Mouse (Mus musculus) midbrain, embryonic 11.5 days (tissue): ENCODE data around the gene Dok7. TPM values are rescaled to one million over a fixed set of nuclear protein-coding genes. Genes with fewer than 3 reads are reported as not detected.

Experiments used
- ATAC-seq: fragments of 200-750 bp; cut with Nextera tagmentation; 2 replicates; pipeline ENCODE4 v1.8.0; 2017; ENCODE audit warnings: moderate TSS enrichment, moderate library complexity; ENCODE audit not compliant: low FRiP score
- DNase-seq: peaks from one replicate; pipeline ENCODE4 v3.0.0; 2015; ENCODE audit warnings: low spot score; ENCODE audit errors: missing footprints
- H3K27ac ChIP-seq: fragments of 300-500 bp; sonication (generic); 2 replicates; pipeline ENCODE4 v1.5.1; 2014; ENCODE audit warnings: low read depth, low read length
- H3K27me3 ChIP-seq: fragments of 300-500 bp; sonication (generic); 2 replicates; pipeline ENCODE4 v1.6.1; 2014; ENCODE audit warnings: mild to moderate bottlenecking, low read length, moderate library complexity, mixed read lengths; ENCODE audit not compliant: control insufficient read depth, insufficient read depth
- H3K36me3 ChIP-seq: fragments of 300-500 bp; sonication (generic); 2 replicates; pipeline ENCODE4 v1.6.1; 2014; ENCODE audit warnings: mild to moderate bottlenecking, low read length, moderate library complexity, mixed read lengths; ENCODE audit not compliant: control insufficient read depth, insufficient read depth
- H3K4me1 ChIP-seq: fragments of 300-500 bp; sonication (generic); 2 replicates; pipeline ENCODE4 v1.6.1; 2014; ENCODE audit warnings: low read length; ENCODE audit not compliant: control insufficient read depth, insufficient read depth
- H3K4me2 ChIP-seq: fragments of 300-500 bp; sonication (generic); 2 replicates; pipeline ENCODE4 v1.6.1; 2014; ENCODE audit warnings: mild to moderate bottlenecking, moderate library complexity
- H3K4me3 ChIP-seq: fragments of 300-500 bp; sonication (generic); 2 replicates; pipeline ENCODE4 v1.5.1; 2014; ENCODE audit warnings: low read depth, low read length
- H3K9ac ChIP-seq: fragments of 300-500 bp; sonication (generic); 2 replicates; pipeline ENCODE4 v1.6.1; 2014; ENCODE audit warnings: low read length
- H3K9me3 ChIP-seq: fragments of 300-500 bp; sonication (generic); 2 replicates; pipeline ENCODE4 v1.6.1; 2016; ENCODE audit warnings: low read length; ENCODE audit not compliant: control insufficient read depth
- WGBS: fragments of 180-500 bp; shearing (Covaris S2); extraction: QIAGEN DNeasy Blood & Tissue Kit; methylation state at CpG from one replicate; pipeline ENCODE4 v1.1.7; 2014; 5-methylcytosine and 5-hydroxymethylcytosine counted together
- polyA plus RNA-seq: library from polyadenylated mRNA; unstranded; fragments of >200 nt; fragmentation: Nextera tagmentation; extraction: Ambion mirVana; gene quantifications from 2 replicates; pipeline ENCODE4 v1.2.1, GENCODE M21; 2014

Gene Dok7
- polyA plus RNA-seq, 1 experiment from 2014 or later: 0.10 TPM

- DNase-seq (no peak), ATAC-seq (no peak)
- WGBS: 86% methylated on average over 8 of the region's 8 CpGs
- no peak overlapping the region for H3K27ac ChIP-seq
- peaks cover 7% of the 10 kb centered on the region; the same call in 1 of the 2 replicates for H3K36me3 ChIP-seq
- peaks cover 16% of the 10 kb centered on the region for H3K4me1 ChIP-seq
- no peak overlapping the region for H3K9ac ChIP-seq
- no peaks in the 10 kb centered on the region for H3K27me3 ChIP-seq
- no peaks in the 10 kb centered on the region for H3K9me3 ChIP-seq
- no peak overlapping the region for H3K4me3 ChIP-seq
- no peak overlapping the region for H3K4me2 ChIP-seq
These were observed 46.5 kb downstream of the Dok7 start for GRCm38 (mm10) chr5:35103086-35103485.

- no peak overlapping the region for H3K4me2 ChIP-seq
- DNase-seq (no peak), ATAC-seq (no peak)
- H3K9me3 ChIP-seq: no peaks in the 10 kb centered on the region
- WGBS: 83% methylated on average over 2 of the region's 2 CpGs
- H3K4me1 ChIP-seq: peaks cover 16% of the 10 kb centered on the region
- H3K27ac ChIP-seq: no peak overlapping the region
- H3K36me3 ChIP-seq: peaks cover 5% of the 10 kb centered on the region; the same call in 1 of the 2 replicates
- H3K9ac ChIP-seq: no peak overlapping the region
- H3K4me3 ChIP-seq: no peak overlapping the region
- no peaks in the 10 kb centered on the region for H3K27me3 ChIP-seq
These were observed 47.0 kb downstream of the Dok7 start for GRCm38 (mm10) chr5:35103528-35103927.

GRCm38 (mm10) chr5:35104183-35104959 lies 47.8 kb downstream of the Dok7 start:
- H3K4me3 ChIP-seq: peak overlapping the region; percentile 70
- 0 out of 2 replicates have a peak, but pooled peaks cover 2% of the 10 kb centered on the region for H3K36me3 ChIP-seq
- ATAC-seq (no peak), DNase-seq (no peak)
- no peaks in the 10 kb centered on the region for H3K9me3 ChIP-seq
- no peak overlapping the region for H3K27ac ChIP-seq
- WGBS: 60% methylated on average over 8 of the region's 8 CpGs
- H3K4me1 ChIP-seq: peaks cover 16% of the 10 kb centered on the region
- peak overlapping the region; percentile 58 for H3K4me2 ChIP-seq
- no peaks in the 10 kb centered on the region for H3K27me3 ChIP-seq
- H3K9ac ChIP-seq: peak overlapping the region; percentile 77

- Histone ChIP-seq H3K4me2 (peak within 1 kb of the TSS; percentile 58), H3K9ac (peak within 1 kb of the TSS; percentile 77), H3K36me3 (0 out of 2 replicates have a peak, but pooled peaks cover 2% of the 10 kb centered on the region), H3K27me3 (no peaks in the 10 kb centered on the region), H3K27ac (peak within 1 kb of the TSS; percentile 41; the same call in 1 of the 2 replicates), H3K4me3 (peak within 1 kb of the TSS; percentile 70), H3K9me3 (no peaks in the 10 kb centered on the region), H3K4me1 (peaks cover 16% of the 10 kb centered on the region)
- under 1% methylated on average over 39 of the region's 39 CpGs for WGBS
- DNase-seq: peak; percentile 100
- ATAC-seq: peak; percentile 96
These were observed 48.7 kb downstream of the Dok7 start, which contains the start of gene Lrpap1 for GRCm38 (mm10) chr5:35104960-35105921. TSS of gene Lrpap1 (minus strand) at chr5:35105766.

GRCm38 (mm10) chr5:35105922-35106298 lies 49.3 kb downstream of the Dok7 start:
- H3K36me3 ChIP-seq: 0 out of 2 replicates have a peak, but pooled peaks cover 2% of the 10 kb centered on the region
- H3K27me3 ChIP-seq: no peaks in the 10 kb centered on the region
- no peak overlapping the region; the same call in 1 of the 2 replicates for H3K27ac ChIP-seq
- WGBS: 9% methylated on average over 11 of the region's 11 CpGs
- peaks cover 16% of the 10 kb centered on the region for H3K4me1 ChIP-seq
- peak overlapping the region; percentile 53 for H3K4me2 ChIP-seq
- peak overlapping the region; percentile 70 for H3K4me3 ChIP-seq
- ATAC-seq (peak; percentile 79; the same call in 1 of the 2 replicates), DNase-seq (no peak)
- no peaks in the 10 kb centered on the region for H3K9me3 ChIP-seq
- H3K9ac ChIP-seq: peak overlapping the region; percentile 58

GRCm38 (mm10) chr5:35112444-35112843 lies 55.9 kb downstream of the Dok7 start:
- Histone ChIP-seq H3K36me3 (no peaks in the 10 kb centered on the region), H3K4me2 (no peak overlapping the region), H3K4me1 (no peaks in the 10 kb centered on the region), H3K27ac (no peak overlapping the region), H3K4me3 (no peak overlapping the region), H3K9me3 (no peaks in the 10 kb centered on the region), H3K27me3 (no peaks in the 10 kb centered on the region), H3K9ac (no peak overlapping the region)
- DNase-seq: no peak
- ATAC-seq: no peak
- 58% methylated on average over 4 of the region's 4 CpGs for WGBS

GRCm38 (mm10) chr5:35116002-35116401 lies 59.4 kb downstream of the Dok7 start:
- WGBS: 80% methylated on average over 3 of the region's 3 CpGs
- no peaks in the 10 kb centered on the region for H3K9me3 ChIP-seq
- H3K9ac ChIP-seq: no peak overlapping the region
- DNase-seq (no peak), ATAC-seq (no peak)
- no peak overlapping the region for H3K4me2 ChIP-seq
- H3K4me1 ChIP-seq: no peaks in the 10 kb centered on the region
- no peaks in the 10 kb centered on the region for H3K27me3 ChIP-seq
- no peak overlapping the region for H3K4me3 ChIP-seq
- H3K27ac ChIP-seq: no peak overlapping the region
- H3K36me3 ChIP-seq: no peaks in the 10 kb centered on the region

- Histone ChIP-seq H3K36me3 (no peaks in the 10 kb centered on the region), H3K4me3 (no peak overlapping the region), H3K9ac (no peak overlapping the region), H3K27ac (no peak overlapping the region), H3K27me3 (no peaks in the 10 kb centered on the region), H3K4me1 (no peaks in the 10 kb centered on the region), H3K9me3 (no peaks in the 10 kb centered on the region), H3K4me2 (no peak overlapping the region)
- no peak for DNase-seq
- no peak for ATAC-seq
- 67% methylated on average over 3 of the region's 3 CpGs for WGBS
These were observed 61.1 kb downstream of the Dok7 start for GRCm38 (mm10) chr5:35117633-35118032.
